Mouse (Mus musculus): Measurements from ENCODE around the gene Zfp772.
A peak's percentile ranks its signal among the peaks of the same experiment; 100 is the strongest.
"Not testable (repeated sequence)": the region's sequence is repeated elsewhere in the genome, so short reads cannot be mapped to it uniquely, and the experiment has no call there.

Zfp772 gene

DNA sequence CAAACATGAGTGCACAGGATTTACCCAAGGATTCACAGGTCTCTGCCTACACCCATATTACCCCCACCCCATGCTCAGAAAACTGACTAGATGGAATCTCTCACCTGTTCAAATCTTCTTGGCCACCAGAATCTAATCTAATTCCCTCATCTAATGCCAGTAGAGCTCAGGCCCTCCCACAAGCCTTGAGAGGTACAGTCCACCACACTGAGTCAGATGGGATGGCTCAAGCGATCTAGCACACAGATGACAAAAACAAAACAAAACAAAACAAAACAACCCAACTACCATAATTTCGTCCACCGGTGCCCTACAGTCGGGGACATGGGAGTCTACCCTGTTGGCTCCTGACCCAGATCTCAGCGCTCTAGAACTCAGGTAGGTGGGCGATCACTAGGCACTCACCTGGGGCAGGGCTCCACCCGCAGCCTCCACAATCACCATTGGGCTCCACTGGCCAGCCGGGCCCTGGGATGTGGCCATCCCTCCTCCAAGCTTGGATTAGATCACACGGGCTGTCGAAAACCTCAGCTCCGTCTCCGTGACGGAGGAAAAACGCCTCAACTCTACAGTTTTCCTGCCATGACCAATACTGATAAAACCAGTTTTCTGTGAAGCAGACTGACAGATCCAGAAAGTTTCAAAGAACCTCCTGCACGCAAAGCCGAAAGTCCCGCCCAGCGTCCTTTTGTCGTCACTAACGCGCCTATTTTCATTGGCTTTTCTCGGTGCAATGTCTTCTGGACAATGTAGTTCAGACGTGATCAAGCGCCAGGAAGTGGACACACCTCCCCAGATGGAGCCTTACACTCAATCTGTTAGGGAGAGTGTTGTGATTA lies at the start of gene Zfp772:
TSS of gene Zfp772 (minus strand) at position 686 of the 839 bp plus-strand sequence.
- peak; percentile 44 for DNase-seq (ENCODE audit: low read depth, low spot score)

DNA sequence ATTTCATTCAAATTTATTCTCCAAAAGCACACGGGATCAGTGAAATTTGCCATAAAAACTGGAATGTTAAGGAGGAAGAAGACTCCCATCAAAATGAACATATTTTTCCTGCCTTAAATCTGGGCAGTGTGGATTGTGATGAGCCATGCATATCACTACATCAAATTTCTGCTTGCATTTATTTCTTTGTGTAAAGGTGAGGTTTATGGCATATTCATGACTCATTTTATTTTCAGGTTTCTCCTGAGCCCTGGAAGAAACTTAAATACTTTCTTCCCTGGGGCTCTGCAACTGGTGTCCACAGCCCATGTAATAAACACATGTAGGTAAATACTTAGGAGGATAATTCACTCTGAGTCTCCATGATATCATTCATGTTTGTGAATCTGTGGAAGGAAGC lies 37.4 kb upstream of the Zfp772 start, which contains the start of gene Vmn2r29:
TSS of gene Vmn2r29 (minus strand) at position 101 of the 400 bp plus-strand sequence.
- not testable (repeated sequence) for DNase-seq (ENCODE audit: low read depth, low spot score)

DNA sequence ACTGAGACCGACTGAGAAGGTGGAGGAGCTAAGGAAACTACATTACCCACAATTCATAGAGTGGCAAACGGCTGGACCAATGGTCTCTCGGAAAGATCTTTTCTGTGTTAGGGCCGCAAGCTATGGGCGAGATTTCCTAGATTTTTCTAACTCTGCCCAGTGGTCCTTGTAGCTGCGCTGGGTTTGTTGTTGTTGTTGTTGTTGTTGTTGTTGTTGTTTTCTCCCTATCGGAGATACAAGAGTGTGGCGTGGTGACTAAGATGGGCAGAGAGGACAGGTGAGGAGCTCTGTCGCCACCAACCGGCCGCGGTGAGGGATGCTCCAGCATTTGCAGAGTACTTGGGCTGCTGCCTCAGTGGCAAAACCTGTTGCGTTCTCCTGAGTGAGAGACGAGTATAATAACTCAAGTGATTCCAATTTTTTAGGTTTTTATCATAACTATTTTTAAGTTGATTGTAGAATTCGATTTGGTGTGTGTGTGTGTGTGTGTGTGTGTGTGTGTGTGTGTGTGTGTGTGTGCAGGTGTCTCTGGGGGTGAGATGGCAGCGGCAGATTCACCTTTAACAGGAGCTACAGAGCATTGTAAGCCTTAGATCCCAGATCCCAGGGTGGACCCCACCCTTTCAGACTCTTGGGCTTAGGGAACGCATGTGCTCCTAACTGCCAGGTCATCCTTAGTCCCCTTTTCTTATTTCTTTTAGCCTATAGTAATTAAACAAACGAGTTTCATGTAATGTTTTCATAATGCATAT lies 21.4 kb downstream of the Zfp772 start:
- peak; percentile 87 for DNase-seq (ENCODE audit: low read depth, low spot score)

DNA sequence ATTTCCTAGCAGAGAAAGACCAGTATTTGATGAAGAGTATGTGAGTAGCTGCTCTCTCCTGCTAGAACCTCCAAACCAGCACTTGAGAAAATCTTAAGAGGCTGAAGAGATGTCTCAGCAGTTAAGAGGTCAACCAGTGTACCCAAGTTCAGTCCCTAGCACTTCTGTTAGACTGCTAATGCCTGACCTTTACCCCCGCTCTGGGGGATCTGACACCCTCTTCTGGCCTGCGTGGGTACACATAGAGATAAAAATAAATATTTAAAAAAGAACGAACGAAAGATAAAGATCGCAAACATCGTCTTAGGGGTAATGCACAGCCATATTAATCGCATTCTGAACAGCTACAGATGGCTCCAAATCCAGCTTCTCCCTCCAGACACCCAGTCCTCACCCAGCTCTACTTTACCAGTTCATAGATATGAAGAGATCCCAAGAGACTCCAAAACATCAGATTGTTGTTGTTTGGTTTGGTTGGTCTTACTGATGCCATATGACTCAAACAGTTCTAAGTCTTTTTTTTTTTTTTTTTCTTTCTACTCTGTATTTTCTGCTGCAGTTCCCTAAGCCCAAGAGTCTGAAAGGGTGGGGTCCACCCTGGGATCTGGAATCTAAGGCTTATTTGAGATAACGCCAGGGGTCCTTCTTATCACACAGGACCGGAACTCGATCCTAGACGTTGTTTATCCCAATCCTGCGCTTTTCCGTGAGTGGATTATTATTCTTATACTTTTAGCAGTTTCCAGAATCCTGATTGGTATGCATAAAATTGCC lies 22.2 kb downstream of the Zfp772 start:
- peak; percentile 66 for DNase-seq (ENCODE audit: low read depth, low spot score)

DNA sequence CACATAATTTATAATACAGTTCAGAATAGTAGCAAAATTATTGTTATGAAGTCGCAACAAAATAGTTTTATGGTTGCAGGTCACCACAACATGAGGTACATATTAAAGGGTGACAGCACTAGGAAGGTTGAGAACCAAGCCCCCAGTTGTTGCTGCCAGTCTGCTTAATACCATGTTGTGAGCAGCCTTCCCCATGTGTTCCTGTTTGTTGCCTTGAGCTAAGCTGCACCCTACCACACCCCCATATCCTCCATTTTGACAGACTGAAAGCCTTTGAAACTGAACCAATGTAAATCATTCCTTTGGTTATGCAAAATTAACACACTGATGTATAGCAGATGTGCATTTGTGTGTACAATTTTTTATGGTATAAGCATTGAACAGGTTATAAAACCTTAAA lies 23.9 kb downstream of the Zfp772 start:
- no peak for DNase-seq (ENCODE audit: low read depth, low spot score)

DNA sequence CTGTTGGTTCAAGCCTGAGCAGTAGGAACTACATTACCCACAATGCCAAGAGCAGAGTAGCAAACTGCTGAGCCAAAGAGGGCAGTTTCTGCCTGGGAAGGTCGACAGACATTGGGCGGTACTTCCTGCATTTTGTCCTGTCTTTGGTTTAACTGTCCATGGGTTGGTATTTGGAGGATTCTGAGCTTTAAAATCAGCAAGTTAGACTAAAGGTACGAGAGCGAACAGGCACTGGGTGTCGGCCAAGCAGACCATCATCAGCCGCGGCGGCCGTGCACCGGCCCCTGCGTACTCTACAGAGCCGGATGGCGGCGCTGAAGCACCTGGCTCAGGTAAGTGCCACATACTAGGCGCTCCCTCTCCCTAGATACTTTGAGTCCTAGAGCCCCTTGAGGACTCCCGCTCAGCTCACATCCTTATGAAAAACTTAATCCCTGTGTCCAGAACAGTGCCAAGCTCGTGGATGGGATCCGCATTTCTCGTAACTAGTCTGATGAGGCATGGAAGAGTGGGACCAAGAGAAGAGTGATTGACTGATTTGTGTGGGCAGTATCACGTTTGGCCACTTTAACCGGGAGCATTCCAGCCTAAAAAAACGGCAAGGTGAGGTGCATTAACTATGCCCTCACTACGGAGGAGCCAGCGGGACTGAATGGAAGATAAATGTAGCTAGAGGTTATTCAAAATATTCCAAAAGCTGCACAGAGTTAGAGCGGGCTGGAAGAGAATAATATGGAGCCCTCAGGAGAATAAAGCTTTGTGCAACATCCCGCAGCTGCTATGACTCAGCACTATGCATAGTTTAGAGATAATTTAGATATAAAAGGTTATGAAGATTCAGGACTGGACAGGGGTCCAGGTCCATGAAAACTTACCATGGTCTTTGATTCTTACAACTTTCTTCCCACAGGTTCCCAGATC lies 38.3 kb downstream of the Zfp772 start, which contains the start of gene Zfp418:
TSS of gene Zfp418 (plus strand) at position 104 of the 921 bp plus-strand sequence.
- DNase-seq (ENCODE audit: low read depth, low spot score) = peak; percentile 79

Data from A20 (cell line).